Mouse (Mus musculus) hindbrain, embryonic 12.5 days (tissue): Measurements from ENCODE around the gene Fxr2. TPM values are rescaled to one million over a fixed set of nuclear protein-coding genes. Genes with fewer than 3 reads are reported as not detected.

Source experiments
- ATAC-seq: fragments of 200-750 bp; cut with Nextera tagmentation; 2 replicates; pipeline ENCODE4 v1.8.0; 2017; ENCODE audit warnings: moderate TSS enrichment; ENCODE audit not compliant: low FRiP score
- H3K27ac ChIP-seq: fragments of 300-500 bp; sonication (generic); 2 replicates; pipeline ENCODE4 v1.5.1; 2016; ENCODE audit warnings: mild to moderate bottlenecking
- H3K27me3 ChIP-seq: fragments of 300-500 bp; sonication (generic); 2 replicates; pipeline ENCODE4 v1.6.1; 2016; ENCODE audit warnings: mild to moderate bottlenecking
- H3K36me3 ChIP-seq: fragments of 300-500 bp; sonication (generic); 2 replicates; pipeline ENCODE4 v1.6.1; 2016; ENCODE audit warnings: mild to moderate bottlenecking
- H3K4me1 ChIP-seq: fragments of 300-500 bp; sonication (generic); 2 replicates; pipeline ENCODE4 v1.6.1; 2016
- H3K4me2 ChIP-seq: fragments of 300-500 bp; sonication (generic); replicated peaks from 2 replicates; pipeline ENCODE4 v1.6.1; 2016; ENCODE audit warnings: mild to moderate bottlenecking
- H3K4me3 ChIP-seq: fragments of 300-500 bp; sonication (generic); 2 replicates; pipeline ENCODE4 v1.5.1; 2016; ENCODE audit warnings: mild to moderate bottlenecking
- H3K9ac ChIP-seq: fragments of 300-500 bp; sonication (generic); 2 replicates; pipeline ENCODE4 v1.6.1; 2016; ENCODE audit warnings: mild to moderate bottlenecking, moderate library complexity
- H3K9me3 ChIP-seq: fragments of 300-500 bp; sonication (generic); replicated peaks from 2 replicates; pipeline ENCODE4 v1.6.1; 2016; ENCODE audit warnings: mild to moderate bottlenecking
- WGBS: fragments of 180-500 bp; shearing (Covaris S2); methylation state at CpG from one replicate; pipeline ENCODE4 v1.1.7; 2016; 5-methylcytosine and 5-hydroxymethylcytosine counted together
- polyA plus RNA-seq: library from polyadenylated mRNA; unstranded; fragments of >200 nt; fragmentation: Nextera tagmentation; extraction: Ambion mirVana; gene quantifications from 2 replicates; pipeline ENCODE4 v1.2.1, GENCODE M21; 2016

Fxr2 gene
- polyA plus RNA-seq, 1 experiment from 2014 or later, result 62.8 TPM

DNA sequence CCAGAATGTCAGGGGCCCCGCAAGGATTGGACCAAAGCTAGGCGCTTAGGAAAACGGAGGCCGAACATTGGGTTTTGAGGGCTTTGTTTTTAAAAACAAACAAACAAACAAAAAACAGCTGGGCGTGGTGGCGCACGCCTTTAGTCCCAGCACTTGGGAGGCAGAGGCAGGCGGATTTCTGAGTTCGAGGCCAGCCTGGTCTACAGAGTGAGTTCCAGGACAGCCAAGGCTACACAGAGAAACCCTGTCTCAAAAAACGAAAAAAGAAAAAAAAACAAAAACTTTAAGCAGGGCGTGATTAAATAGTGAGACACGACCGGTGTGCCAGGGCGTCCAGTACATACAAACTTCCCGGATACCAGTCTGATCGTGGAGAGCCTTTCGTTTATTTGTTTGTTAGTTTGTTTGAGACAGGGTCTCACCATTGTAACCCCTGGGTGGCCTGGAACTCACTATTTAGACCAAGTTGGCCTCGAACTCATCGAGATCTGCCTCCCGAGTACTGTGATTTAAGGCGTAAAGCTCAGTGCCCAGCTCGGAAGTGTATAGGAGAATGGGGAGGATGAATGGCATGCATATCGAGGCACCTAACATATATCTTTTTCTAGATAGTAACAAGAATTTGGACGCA, 49.5 kb downstream of the Fxr2 start:
- WGBS, result 28% methylated on average over 24 of the region's 24 CpGs
- Histone ChIP-seq H3K4me1 (peaks cover 27% of the 10 kb centered on the region), H3K4me2 (peak overlapping the region; percentile 90), H3K9me3 (no peaks in the 10 kb centered on the region), H3K4me3 (peak overlapping the region; percentile 55), H3K27me3 (peaks cover 4% of the 10 kb centered on the region), H3K36me3 (peaks cover 26% of the 10 kb centered on the region), H3K9ac (peak overlapping the region; percentile 88), H3K27ac (peak overlapping the region; percentile 94)
- peak; percentile 23; the same call in 1 of the 2 replicates for ATAC-seq

DNA sequence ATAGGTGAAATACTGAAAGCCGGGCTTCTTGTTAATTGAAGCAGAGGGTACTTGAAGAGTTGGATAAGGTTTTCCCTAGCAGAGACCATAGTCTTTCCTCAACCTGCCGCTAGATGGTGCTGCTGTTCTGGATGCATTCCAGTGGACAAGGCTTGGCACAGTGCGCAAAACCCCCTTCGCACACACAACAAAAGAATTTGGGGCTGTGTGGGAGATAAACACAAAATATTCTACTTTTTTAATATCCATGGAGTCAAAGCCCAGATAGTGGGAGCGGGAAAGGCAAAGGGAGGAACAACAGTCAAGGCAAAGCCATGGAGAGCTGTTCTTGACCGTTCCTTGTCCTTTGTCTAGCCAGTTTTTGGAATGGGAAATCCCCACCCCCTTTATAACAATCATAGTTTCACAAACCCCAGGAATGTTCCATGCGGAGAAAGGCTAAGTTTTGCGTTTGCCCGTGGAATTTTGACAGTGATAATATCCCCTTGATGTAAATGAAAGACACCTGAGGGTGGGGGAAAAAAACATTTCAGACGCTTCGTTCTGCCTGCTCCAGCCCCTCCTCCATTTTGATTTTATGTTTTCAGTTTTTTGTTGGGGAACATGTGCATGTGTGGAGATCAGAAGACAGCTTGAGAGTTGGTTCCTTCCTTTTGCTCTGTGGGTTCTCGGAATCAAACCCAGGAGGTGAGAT, 50.2 kb downstream of the Fxr2 start:
- no peaks in the 10 kb centered on the region for H3K9me3 ChIP-seq
- ATAC-seq, result peak; percentile 51
- H3K27ac ChIP-seq, result 0 out of 2 replicates have a peak overlapping the region, but pooled peaks have one; percentile 94
- peaks cover 4% of the 10 kb centered on the region for H3K27me3 ChIP-seq
- peak overlapping the region; percentile 25; the same call in 1 of the 2 replicates for H3K9ac ChIP-seq
- H3K4me1 ChIP-seq, result peaks cover 27% of the 10 kb centered on the region
- peak overlapping the region; percentile 90 for H3K4me2 ChIP-seq
- WGBS, result 26% methylated on average over 12 of the region's 12 CpGs
- peak overlapping the region; percentile 55; the same call in 1 of the 2 replicates for H3K4me3 ChIP-seq
- H3K36me3 ChIP-seq, result peaks cover 19% of the 10 kb centered on the region

DNA sequence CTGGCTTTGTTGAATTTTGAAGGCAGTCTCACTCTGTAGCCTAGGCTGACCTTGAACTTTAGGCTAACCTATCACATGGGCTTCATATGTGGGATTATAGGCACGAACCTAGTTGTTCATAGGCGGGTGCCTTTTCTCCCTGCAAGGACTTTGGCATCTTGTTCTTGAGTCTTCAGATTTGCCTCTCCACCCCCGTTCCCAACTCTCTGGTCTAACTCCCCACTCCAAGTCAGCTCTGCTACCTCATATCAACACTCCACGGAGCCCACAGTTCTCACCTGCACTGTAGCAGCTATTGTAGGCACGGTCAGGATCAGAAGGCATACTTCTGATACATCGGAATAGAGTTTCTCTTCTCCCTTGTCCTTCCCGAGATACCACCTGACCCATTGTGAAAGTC, 50.8 kb downstream of the Fxr2 start:
- WGBS, result 79% methylated on average over 7 of the region's 7 CpGs
- no peak for ATAC-seq
- Histone ChIP-seq H3K4me2 (no peak overlapping the region), H3K4me1 (peaks cover 27% of the 10 kb centered on the region), H3K9ac (no peak overlapping the region), H3K27ac (no peak overlapping the region), H3K9me3 (no peaks in the 10 kb centered on the region), H3K36me3 (peaks cover 13% of the 10 kb centered on the region), H3K4me3 (no peak overlapping the region), H3K27me3 (peaks cover 4% of the 10 kb centered on the region)

DNA sequence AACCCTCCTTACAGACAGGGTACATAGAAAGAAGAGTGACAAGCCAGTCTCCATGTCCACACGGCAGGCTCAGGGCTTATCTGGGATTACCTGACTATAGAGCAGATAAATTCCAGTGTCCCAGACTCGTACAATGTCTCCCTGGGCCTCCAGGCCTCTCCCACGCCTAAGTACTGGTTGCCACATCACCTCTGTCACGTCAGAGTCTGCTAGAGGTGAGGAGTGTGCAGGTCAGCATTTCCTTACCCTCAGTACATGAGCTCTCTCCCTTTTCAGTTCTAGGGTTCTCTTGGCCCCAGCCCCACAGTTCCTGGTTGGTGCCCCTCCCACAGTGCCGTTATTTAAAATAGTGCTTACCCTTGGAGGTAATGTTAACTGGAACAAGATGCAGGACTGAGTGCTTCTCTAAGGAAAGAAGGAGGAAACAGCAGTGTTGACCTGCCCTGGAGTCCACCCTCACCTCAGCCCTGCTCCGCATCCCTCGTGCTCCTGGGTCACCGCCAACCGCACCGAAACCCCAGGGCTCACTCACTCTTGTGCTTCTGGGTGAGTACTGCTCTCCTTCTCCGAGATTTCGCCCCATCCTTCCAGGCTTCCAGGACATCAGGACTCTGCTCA, 51.4 kb downstream of the Fxr2 start:
- Histone ChIP-seq H3K9ac (no peak overlapping the region), H3K4me1 (peaks cover 27% of the 10 kb centered on the region)
- 83% methylated on average over 12 of the region's 12 CpGs for WGBS

DNA sequence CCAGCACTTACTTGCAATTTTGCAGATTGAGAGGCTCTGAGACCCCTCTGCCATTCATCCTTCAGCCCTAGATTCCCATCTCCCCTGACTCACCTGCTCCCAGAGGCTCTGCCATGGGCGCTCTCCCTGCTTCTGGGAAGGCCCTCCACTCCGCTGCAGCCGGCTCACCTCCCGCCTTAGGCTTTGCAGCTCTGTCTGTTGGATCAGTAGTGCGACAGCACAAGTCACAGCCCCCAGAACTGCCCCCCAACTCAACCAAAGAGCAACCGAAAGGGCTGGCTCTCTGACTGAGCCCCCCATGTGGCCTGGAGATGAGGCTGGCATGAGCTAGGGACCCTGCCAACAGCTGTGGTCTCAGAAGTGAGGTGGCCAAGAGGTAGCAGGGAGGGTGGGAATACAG, 52.1 kb downstream of the Fxr2 start:
- Histone ChIP-seq H3K4me2 (no peak overlapping the region), H3K4me3 (no peak overlapping the region), H3K9ac (no peak overlapping the region), H3K9me3 (no peaks in the 10 kb centered on the region), H3K4me1 (peaks cover 23% of the 10 kb centered on the region), H3K36me3 (0 out of 2 replicates have a peak, but pooled peaks cover 4% of the 10 kb centered on the region), H3K27ac (no peak overlapping the region), H3K27me3 (peaks cover 4% of the 10 kb centered on the region)
- ATAC-seq, result no peak
- 80% methylated on average over 6 of the region's 6 CpGs for WGBS

More for the DNA sequence above, 51.4 kb downstream of the Fxr2 start:
- Histone ChIP-seq H3K36me3 (peaks cover 8% of the 10 kb centered on the region; the same call in 1 of the 2 replicates), H3K4me2 (no peak overlapping the region), H3K4me3 (no peak overlapping the region), H3K9me3 (no peaks in the 10 kb centered on the region), H3K27me3 (peaks cover 4% of the 10 kb centered on the region), H3K27ac (no peak overlapping the region)
- ATAC-seq, result no peak

DNA sequence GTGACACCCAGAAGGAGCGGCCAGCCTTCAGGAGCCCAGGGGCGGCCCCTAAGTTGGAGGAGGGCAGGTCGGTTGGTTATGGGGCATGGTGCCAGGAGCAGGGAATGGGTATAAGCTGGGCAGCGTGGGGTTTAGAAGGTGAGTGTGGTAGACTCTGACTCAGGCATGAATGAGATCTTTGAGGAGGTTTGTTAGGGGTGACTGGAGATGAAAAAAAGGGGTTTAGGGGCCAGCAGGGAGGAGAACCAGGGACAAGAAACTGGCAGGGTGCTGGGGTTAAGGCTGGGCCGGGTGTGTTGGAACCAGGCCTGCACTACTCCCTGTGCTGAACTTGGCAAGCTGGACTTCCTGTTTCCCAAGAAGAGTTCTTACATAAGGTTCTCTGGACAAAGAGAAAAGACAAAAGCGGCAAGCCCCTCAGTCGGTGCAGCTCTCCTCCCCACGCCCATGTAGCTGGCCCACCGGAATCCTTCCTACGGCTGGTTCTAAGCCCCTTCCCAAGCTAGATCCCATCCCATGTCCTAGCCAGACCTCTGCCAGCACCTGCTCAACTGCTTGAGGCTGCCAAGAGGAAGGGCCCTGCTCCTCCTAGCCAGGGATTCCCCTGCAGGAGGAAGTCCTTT, 52.8 kb downstream of the Fxr2 start, which contains the start of gene Tnfsf13:
TSS of gene Tnfsf13 (minus strand) at position 259 of the 623 bp plus-strand sequence.
- Histone ChIP-seq H3K27ac (peak within 1 kb of the TSS; percentile 0), H3K9me3 (no peaks in the 10 kb centered on the region), H3K4me3 (no peak within 1 kb of the TSS), H3K4me2 (no peak within 1 kb of the TSS), H3K27me3 (peaks cover 4% of the 10 kb centered on the region), H3K4me1 (peaks cover 16% of the 10 kb centered on the region), H3K36me3 (no peaks in the 10 kb centered on the region), H3K9ac (no peak within 1 kb of the TSS)
- WGBS, result 64% methylated on average over 10 of the region's 10 CpGs
- no peak for ATAC-seq

DNA sequence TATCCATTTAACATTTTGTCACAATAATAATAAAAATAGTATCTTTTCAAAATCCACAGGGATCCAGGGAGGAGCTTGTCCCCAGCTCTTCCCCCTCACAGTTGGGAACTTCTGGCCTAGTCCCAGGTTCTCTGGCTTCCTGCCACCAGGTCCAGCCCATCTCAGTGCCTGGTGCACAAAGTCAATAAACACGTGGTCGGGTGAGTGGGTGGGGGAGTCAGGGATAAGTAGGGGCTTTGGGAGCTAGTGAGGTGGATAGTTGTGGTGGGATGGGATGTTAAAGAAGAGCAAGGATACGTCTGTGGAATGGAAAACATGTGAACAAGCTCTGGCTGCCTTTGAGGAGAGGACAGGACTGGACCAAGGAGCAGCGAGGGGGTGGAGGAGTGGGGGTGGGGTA, 53.6 kb downstream of the Fxr2 start:
- no peak overlapping the region for H3K9ac ChIP-seq
- H3K4me1 ChIP-seq, result peaks cover 9% of the 10 kb centered on the region; the same call in 1 of the 2 replicates
- no peak for ATAC-seq

DNA sequence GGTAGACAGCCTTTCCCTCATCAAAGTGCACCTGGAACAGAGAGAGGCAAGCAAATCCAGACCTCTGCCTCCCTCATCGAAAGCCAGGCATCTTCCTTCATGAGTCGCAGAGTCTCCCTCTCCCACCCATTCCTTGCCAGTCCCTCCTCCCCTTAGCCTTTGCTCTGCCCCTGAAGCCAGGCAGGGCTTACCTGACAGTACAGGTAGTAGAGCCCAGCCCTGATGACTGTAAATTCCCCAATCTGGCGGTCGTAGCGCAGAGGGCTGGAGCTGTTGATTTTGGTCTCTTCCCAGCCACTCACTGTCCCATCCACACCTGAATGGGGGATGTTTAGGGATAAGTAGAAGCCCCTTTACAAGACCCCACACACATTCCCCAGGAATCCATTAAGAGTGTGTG, 54.3 kb downstream of the Fxr2 start:
- peaks cover 9% of the 10 kb centered on the region; the same call in 1 of the 2 replicates for H3K4me1 ChIP-seq
- no peak overlapping the region for H3K9ac ChIP-seq
- no peak overlapping the region for H3K4me3 ChIP-seq
- WGBS, result 63% methylated on average over 5 of the region's 5 CpGs
- no peaks in the 10 kb centered on the region for H3K9me3 ChIP-seq
- no peak overlapping the region for H3K27ac ChIP-seq
- H3K4me2 ChIP-seq, result no peak overlapping the region
- H3K27me3 ChIP-seq, result peaks cover 4% of the 10 kb centered on the region
- no peak for ATAC-seq
- H3K36me3 ChIP-seq, result no peaks in the 10 kb centered on the region

More for the DNA sequence above, 53.6 kb downstream of the Fxr2 start:
- Histone ChIP-seq H3K27me3 (peaks cover 4% of the 10 kb centered on the region), H3K36me3 (no peaks in the 10 kb centered on the region), H3K9me3 (no peaks in the 10 kb centered on the region), H3K4me3 (no peak overlapping the region), H3K4me2 (no peak overlapping the region), H3K27ac (no peak overlapping the region)
- WGBS, result 18% methylated on average over 4 of the region's 4 CpGs

DNA sequence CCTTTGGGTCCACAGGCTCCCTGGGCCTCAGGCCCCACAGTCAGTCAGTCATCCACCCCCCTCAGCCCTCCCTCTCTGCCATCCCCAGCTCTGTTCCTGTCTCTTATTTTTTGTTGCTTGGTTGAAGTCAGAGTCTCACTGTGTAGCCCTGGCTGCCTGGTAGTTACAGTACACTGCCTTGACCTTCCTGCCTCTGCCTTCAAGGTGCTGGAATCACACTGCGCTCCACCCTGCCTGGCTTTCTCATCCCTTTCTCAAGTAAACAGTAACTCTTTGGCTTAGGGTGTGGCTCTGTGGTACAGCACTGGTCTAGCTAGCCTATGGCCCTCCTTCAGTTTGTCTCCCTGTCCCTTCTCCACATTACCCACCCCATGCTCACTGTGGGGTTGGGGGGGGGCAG, 57.1 kb downstream of the Fxr2 start:
- Histone ChIP-seq H3K4me2 (no peak overlapping the region), H3K9ac (no peak overlapping the region; the same call in 1 of the 2 replicates), H3K36me3 (no peaks in the 10 kb centered on the region), H3K4me3 (no peak overlapping the region), H3K27ac (no peak overlapping the region), H3K9me3 (no peaks in the 10 kb centered on the region), H3K4me1 (peaks cover 7% of the 10 kb centered on the region), H3K27me3 (peaks cover 7% of the 10 kb centered on the region; the same call in 1 of the 2 replicates)
- WGBS, result 92% methylated on average over 1 of the region's 1 CpGs
- ATAC-seq, result no peak

DNA sequence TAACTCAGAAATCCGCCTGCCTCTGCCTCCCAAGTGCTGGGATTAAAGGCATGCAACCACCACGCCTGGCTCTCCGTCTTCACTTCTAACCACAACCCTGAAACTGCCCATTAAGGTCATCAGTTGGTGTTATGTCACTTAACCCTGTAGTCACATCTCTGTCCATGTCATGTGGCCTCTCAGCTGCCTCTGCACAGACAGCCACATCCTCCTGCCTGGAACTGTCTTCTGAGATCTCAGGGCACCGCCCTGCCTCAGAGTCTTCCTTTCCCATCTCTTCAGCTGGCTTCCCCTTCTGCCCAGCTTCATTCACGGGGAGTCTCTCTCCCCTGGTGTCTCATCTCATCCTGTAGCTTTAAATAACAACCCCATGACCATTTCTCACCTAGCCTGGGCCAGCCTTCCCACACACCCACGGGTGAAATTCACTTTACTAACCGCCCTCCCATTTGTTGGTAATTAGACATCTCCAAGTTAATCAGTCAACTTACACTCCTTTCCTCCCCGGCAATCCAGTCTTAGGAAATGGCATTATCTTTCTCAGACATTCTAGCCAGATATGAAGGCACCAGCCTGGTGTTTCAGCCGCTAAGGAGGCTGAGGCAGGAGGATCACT, 59.5 kb downstream of the Fxr2 start:
- no peaks in the 10 kb centered on the region for H3K36me3 ChIP-seq
- no peak for ATAC-seq
- WGBS, result 81% methylated on average over 9 of the region's 9 CpGs

DNA sequence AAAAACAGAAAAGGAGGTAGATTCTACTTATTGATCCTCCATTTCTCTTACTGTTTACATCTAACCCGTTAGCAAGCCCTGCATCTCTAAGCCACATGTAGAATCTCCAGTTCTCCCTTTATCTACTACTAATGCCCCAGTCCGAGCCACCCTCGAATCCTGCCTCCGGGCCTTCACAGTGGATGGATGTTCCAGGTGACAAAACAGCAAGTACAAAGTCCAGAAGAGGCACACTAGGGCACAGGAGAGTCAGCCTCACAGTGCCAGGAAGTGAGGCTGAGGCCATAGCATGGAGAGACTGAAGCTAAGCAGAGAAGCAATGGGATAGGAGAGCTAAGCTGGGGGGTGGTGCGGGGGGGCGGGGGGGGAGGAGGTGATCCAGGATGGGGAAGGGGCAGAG, 60.1 kb downstream of the Fxr2 start:
- Histone ChIP-seq H3K27me3 (peaks cover 7% of the 10 kb centered on the region; the same call in 1 of the 2 replicates), H3K27ac (no peak overlapping the region), H3K4me1 (peaks cover 13% of the 10 kb centered on the region), H3K9me3 (no peaks in the 10 kb centered on the region), H3K4me3 (no peak overlapping the region), H3K9ac (no peak overlapping the region), H3K4me2 (no peak overlapping the region), H3K36me3 (no peaks in the 10 kb centered on the region)
- no peak for ATAC-seq
- WGBS, result 90% methylated on average over 5 of the region's 6 CpGs

More for the DNA sequence above, 59.5 kb downstream of the Fxr2 start:
- Histone ChIP-seq H3K9me3 (no peaks in the 10 kb centered on the region), H3K27ac (no peak overlapping the region), H3K9ac (no peak overlapping the region), H3K4me2 (no peak overlapping the region), H3K27me3 (peaks cover 7% of the 10 kb centered on the region; the same call in 1 of the 2 replicates), H3K4me3 (no peak overlapping the region), H3K4me1 (peaks cover 13% of the 10 kb centered on the region)
